Mouse (Mus musculus) G1E (cell line): Measurements from ENCODE around the gene Lrrn2.

ENCODE experiments used
- CTCF ChIP-seq: IDR thresholded peaks from 2 replicates; pipeline ENCODE4 v1.5.1; 2012; ENCODE audit warnings: low read depth, low read length, inconsistent platforms, mixed read lengths
- TAL1 ChIP-seq: conservative IDR thresholded peaks from 2 replicates; pipeline ENCODE4 v1.6.1; 2012; ENCODE audit warnings: low read depth, low read length, inconsistent platforms, mixed read lengths

DNA sequence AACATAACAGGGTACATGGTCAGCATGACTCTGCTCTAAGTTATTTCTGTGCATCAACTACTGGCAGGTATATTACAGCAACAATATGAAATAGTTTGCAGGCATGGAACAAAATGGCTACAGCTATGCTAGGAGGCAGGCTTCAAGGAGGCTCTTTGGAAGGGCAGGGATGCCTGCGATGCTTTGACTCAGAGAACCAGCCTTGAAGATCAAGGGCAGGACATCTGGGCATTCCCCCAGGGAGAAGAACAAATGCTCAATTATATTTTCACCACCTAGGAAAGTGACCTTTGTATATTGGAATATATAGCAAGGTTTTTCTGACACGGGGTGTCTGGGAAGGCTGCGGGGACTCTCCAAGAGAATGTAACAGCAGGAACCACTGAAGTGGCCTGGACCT is 81.7 kb downstream of the Lrrn2 start:
- TF ChIP-seq CTCF (no peak), TAL1 (no peak)
